Mouse (Mus musculus) lung, postnatal 36 days (tissue): ENCODE data around the gene Phf21a.

Source experiments
- DNase-seq: peaks from one replicate; pipeline ENCODE4 v3.0.0; 2022; ENCODE audit warnings: mixed read lengths

The Phf21a gene

GRCm38 (mm10) chr2:92365568-92365967 lies 272.7 kb downstream of the Phf21a start:
- DNase-seq, result no peak

- DNase-seq, result no peak
Measured at GRCm38 (mm10) chr2:92367383-92368029, 274.6 kb downstream of the Phf21a start.

GRCm38 (mm10) chr2:92370375-92370774 lies 277.5 kb downstream of the Phf21a start:
- no peak for DNase-seq

GRCm38 (mm10) chr2:92370821-92371805 lies 278.2 kb downstream of the Phf21a start:
- peak; percentile 88 for DNase-seq

- no peak for DNase-seq
Measured at GRCm38 (mm10) chr2:92371971-92372690, 279.2 kb downstream of the Phf21a start.

- DNase-seq, result peak; percentile 85
Measured at GRCm38 (mm10) chr2:92372767-92373436, 280.0 kb downstream of the Phf21a start.

GRCm38 (mm10) chr2:92373437-92373813 lies 280.5 kb downstream of the Phf21a start:
- no peak for DNase-seq

- DNase-seq, result peak; percentile 48
Measured at GRCm38 (mm10) chr2:92374514-92374913, 281.6 kb downstream of the Phf21a start, which contains the start of the genes Pex16 and Large2. TSS of gene Pex16 (plus strand) at chr2:92374676. TSS of gene Large2 (minus strand) at chr2:92374869.

- DNase-seq, result peak; percentile 98
Measured at GRCm38 (mm10) chr2:92375099-92375623, 282.2 kb downstream of the Phf21a start.

- no peak for DNase-seq
Measured at GRCm38 (mm10) chr2:92375788-92376187, 282.9 kb downstream of the Phf21a start.

GRCm38 (mm10) chr2:92376300-92376699 lies 283.4 kb downstream of the Phf21a start:
- DNase-seq, result peak; percentile 42

GRCm38 (mm10) chr2:92377320-92377719 lies 284.4 kb downstream of the Phf21a start:
- DNase-seq, result no peak

GRCm38 (mm10) chr2:92379783-92380494 lies 287.0 kb downstream of the Phf21a start:
- DNase-seq, result no peak

GRCm38 (mm10) chr2:92380495-92381050 lies 287.7 kb downstream of the Phf21a start:
- no peak for DNase-seq

GRCm38 (mm10) chr2:92381161-92381560 lies 288.2 kb downstream of the Phf21a start:
- DNase-seq, result no peak

GRCm38 (mm10) chr2:92381901-92382588 lies 289.1 kb downstream of the Phf21a start, which contains the start of gene 1700029I15Rik:
TSS of gene 1700029I15Rik (plus strand) at chr2:92382538.
- DNase-seq, result no peak

GRCm38 (mm10) chr2:92382759-92383158 lies 289.8 kb downstream of the Phf21a start:
- DNase-seq, result no peak

GRCm38 (mm10) chr2:92384101-92384500 lies 291.2 kb downstream of the Phf21a start:
- no peak for DNase-seq

GRCm38 (mm10) chr2:92385113-92386051 lies 292.5 kb downstream of the Phf21a start:
- DNase-seq, result no peak
